Mouse (Mus musculus): ENCODE data around the gene Kxd1.

Kxd1 gene

GRCm38 (mm10) chr8:70547762-70548161, 20.0 kb upstream of the Kxd1 start:
- in situ Hi-C loops (cut with MboI, MseI): no loop called here

DNA sequence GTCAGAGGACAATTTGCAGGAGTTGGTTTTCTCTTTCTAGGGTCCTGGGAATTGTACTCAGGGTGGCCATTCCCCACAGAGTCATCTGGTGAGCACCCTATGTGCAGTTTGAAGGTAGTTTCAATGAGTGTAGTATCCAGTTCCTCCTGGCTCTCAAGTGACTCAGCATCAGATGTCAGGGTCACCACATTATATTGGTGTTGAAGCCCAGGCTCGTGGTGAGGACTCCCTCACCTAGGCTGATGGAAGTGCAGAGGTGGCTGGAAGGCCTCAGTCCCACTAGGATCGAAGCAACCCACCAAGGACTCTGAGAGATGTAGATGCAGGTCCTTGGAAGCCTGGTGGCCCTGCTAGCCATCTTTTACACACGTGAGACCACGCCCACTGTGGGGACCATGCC, 18.7 kb upstream of the Kxd1 start:
- in situ Hi-C loops (cut with MboI, MseI): no loop called here

- in situ Hi-C loops (cut with MboI, MseI): no loop called here
Observed at GRCm38 (mm10) chr8:70544200-70544687, 16.5 kb upstream of the Kxd1 start.

GRCm38 (mm10) chr8:70541081-70541480, 13.3 kb upstream of the Kxd1 start:
- in situ Hi-C loops (cut with MboI, MseI): no loop called here

DNA sequence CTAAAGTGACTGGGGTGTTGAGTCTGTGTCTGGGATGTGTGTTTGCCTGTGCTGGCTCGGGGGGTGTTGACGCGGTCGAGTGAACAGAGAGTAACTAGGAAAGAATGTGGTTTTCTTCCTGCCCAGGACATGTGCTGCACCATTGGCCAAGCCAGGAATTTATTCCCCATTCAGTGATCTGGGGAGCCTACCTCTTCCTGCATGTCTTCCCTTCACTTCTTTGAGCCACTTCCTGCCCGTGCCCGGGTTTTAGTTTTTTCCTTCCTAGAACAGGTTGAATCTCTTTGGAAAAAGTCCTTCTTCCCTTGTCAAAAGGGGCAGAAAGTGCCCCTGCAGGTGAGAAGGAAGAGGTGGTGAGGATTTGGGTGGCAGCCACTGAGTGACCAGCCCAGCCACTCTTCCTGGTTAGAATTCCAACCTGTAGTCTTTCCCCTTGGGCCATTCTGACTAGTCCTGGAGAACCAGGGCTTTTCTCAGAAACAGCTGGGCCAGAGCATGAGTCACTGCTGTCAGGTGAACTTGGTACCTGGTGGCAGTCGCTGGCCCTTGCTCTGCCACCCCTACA, 12.8 kb upstream of the Kxd1 start:
- in situ Hi-C loops (cut with MboI, MseI): no loop called here

GRCm38 (mm10) chr8:70540013-70540506, 12.3 kb upstream of the Kxd1 start:
- in situ Hi-C loops (cut with MboI, MseI): no loop called here

DNA sequence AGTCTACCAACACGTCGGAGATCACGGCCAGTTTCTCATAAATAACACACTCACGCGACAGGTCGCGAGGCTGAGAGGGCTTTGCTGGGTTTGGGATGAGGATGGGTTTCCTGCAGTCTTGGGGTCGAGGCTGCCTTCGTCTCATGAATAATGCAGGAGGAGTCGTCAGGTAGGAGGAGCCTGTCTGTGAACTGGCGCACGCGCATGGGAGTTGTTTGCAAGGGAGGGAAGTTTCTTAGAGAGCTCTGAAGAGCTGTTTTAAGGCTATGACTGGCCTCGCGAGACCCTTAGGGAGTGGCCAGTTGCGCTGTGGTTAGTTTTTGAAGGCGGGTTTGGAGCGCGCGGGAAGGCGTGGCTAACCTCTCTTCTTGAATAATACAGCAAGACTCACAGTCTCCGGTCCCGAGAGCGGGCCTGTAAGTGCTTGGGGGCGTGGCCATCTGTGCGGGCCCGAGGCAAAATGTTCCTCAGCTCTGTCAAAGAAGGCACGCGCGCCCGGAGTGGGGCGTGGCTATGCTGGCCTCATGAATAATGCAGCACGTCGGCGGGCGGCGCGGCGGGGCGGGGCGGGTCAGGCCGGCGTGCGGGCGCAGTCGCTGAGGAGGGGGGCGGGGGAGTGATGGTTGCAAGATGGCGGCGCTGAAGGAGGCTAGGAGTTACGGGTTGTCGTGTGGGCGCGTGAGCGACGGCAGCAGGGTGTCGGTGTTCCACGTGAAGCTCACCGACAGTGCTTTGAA, 11.5 kb upstream of the Kxd1 start, which contains the start of gene Ell:
TSS of gene Ell (plus strand) at position 381 of the 737 bp plus-strand sequence.
- in situ Hi-C loops (cut with MboI, MseI): loop anchor here (5.0 kb wide), 1 partner anchor 858 kb away; the partner anchor contains the start of genes Babam1 and Ushbp1

GRCm38 (mm10) chr8:70538633-70539076, 10.9 kb upstream of the Kxd1 start:
- in situ Hi-C loops (cut with MboI, MseI): loop anchor here (5.0 kb wide), 1 partner anchor 859 kb away; the partner anchor contains the start of genes Babam1 and Ushbp1

DNA sequence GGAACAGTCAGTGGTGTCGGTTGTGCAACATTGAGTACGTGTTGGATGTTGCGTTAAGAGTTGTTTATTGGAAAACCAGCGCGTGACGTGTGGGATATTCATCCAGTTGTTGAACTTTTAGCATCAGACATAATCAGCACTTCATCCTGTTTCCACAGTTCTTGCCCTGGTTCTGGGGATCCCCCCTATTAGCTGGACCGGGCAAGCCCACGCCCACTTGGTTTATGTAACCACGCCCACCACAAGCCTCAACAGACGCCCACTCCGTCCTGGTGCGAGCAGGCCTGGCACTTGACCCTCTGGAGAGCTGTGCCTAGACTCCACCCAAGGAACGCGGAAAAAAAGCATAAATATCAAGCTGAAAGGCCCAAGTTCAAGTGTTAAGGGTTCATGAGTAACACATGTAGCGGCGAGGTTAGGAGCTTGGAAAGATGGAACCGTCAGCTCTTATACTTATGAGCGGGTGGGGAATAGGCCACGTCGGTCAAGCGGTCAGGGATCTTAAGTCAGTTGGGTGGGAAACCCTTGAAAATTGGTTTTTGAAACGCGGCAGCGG, 10.3 kb upstream of the Kxd1 start:
- in situ Hi-C loops (cut with MboI, MseI): loop anchor here (5.0 kb wide), 1 partner anchor 859 kb away; the partner anchor contains the start of genes Babam1 and Ushbp1

DNA sequence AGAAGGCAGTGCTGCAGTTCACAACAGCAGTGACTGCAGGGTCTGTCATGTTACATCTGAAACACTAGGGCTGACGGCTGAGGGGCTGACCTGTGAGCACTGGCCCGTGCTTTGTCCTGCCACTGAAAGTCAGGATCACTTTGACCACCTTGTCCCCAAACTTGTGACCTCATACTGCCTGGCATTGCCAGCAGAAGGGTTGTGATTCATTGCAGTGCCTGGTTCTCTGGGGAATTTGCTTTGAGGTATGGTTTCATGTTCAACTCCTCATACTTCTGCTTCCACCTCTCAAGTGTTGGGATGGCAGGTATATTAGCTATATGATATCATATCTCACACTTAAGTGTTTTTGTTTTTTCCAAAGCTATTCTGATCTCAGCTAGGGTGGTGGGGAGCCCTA, 7.9 kb upstream of the Kxd1 start:
- in situ Hi-C loops (cut with MboI, MseI): loop anchor here (5.0 kb wide), 1 partner anchor 862 kb away; the partner anchor contains the start of genes Babam1 and Ushbp1

GRCm38 (mm10) chr8:70535221-70535620, 7.5 kb upstream of the Kxd1 start:
- in situ Hi-C loops (cut with MboI, MseI): loop anchor here (5.0 kb wide), 1 partner anchor 862 kb away; the partner anchor contains the start of genes Babam1 and Ushbp1

DNA sequence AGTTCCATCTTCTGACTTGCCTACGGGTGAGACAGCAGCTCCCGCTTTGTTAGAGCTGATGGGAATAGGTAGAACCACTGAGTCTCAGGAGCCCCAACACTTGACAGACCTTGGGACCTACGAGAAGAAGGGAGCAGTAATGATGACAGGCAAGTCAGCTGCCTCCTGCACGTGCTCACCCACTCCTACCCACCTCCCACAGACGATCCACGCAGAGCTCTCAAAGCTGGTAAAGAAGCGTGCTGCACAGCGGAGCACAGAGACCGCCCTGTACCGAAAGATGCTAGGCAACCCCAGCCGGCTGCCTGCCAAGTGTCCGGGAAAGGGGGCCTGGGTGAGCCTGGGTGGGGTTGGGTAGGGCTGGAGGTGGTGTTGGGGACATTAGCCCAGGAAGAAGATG, 6.5 kb upstream of the Kxd1 start:
- in situ Hi-C loops (cut with MboI, MseI): no loop called here

DNA sequence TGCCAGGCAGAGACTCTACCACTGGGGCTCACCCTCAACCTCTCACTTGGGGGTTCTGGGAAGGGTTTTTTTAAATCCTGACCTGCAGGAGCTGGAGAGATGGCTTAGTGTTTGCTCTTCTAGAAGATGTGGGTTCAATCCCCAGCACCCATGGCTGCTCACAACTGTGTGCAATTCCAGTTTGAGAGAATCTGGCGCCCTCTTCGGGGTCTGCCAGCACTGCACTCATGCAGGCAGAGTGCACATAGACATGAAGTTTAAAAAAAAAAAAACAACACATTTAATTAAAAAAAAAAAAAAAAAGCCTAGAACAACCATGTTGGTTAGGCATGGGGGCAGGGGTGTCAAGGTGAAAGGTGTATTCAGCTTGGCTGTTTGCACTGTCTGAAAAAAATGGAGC, 2.6 kb upstream of the Kxd1 start:
- in situ Hi-C loops (cut with MboI, MseI): no loop called here

GRCm38 (mm10) chr8:70529741-70530161, 2.0 kb upstream of the Kxd1 start:
- in situ Hi-C loops (cut with MboI, MseI): no loop called here

DNA sequence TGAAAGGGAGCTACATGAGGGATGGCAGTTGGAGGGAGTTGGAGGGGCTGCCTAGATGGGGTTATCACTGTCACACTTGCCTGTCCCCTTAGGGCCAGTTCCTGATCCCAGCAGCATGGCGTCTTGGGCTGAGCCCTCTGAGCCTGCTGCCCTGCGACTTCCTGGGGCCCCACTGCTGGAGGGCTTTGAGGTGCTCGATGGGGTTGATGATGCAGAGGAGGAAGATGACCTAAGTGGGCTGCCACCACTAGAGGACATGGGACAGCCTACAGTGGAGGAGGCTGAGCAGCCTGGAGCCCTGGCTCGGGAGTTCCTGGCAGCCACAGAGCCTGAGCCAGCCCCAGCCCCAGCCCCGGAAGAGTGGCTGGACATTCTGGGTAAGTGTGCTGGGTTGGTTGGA, 1.5 kb upstream of the Kxd1 start:
- in situ Hi-C loops (cut with MboI, MseI): no loop called here

- in situ Hi-C loops (cut with MboI, MseI): no loop called here
Observed at GRCm38 (mm10) chr8:70528182-70528797, 534 bp upstream of the Kxd1 start.

DNA sequence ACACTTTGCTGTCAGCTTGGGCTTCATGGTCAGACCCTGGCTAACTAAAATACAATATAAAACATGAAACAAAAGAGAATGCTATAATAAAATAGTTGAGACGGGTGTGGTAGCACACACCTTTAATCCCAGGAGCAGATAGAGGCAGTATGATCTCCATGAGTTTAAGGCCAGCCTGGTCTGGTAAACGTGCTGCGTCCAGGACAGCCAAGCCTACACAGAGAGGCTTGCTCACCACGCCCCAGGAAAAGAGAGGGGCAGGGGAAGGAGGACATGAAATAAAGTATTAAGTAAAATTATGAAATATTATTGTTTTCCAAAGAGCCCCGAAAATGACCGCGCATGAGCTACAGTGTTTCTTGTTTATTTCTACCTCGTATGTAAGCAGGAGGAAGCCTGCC, 645 bp downstream of the Kxd1 start:
- in situ Hi-C loops (cut with MboI, MseI): no loop called here

GRCm38 (mm10) chr8:70522592-70523403, 5.0 kb downstream of the Kxd1 start:
- in situ Hi-C loops (cut with MboI, MseI): no loop called here

DNA sequence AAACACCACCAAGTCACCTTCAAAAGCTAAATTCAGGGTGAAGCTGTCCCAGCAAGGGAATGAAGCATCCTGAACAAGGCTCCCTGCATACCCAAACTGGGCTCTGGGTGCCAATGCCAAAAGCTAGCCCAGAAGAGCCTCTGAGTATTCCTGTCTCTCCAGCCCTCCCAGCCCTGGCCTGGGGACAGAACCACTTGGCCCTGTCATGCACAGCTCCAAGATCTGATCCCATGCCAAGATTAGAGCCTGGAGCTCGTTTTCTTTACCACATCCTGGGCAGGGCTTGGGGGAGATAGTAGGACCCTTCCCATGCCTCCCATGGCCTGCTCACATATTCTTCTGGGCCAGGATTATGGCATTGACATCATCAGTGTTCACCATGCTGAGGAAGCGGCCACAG, 8.2 kb downstream of the Kxd1 start:
- in situ Hi-C loops (cut with MboI, MseI): no loop called here

DNA sequence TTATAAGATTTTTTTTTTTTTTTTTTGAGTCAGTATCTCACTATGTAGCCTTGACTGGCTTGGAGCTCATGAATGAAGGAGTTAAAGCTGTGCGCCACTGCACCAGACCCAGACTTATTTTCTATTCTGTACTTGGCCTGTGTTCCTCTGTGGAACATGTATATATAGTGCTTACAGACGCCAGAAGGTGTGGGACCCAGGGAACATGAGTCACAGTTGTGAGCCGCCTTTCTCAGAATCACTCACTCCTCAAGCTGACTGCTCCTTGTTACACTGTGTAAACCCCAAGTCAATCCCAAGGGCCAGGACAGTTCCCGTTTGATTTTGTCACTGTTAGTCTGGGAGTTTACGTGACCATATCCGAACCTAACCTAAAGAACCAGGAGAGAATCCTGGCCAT, 8.7 kb downstream of the Kxd1 start:
- in situ Hi-C loops (cut with MboI, MseI): no loop called here
